Mouse (Mus musculus) MEL (cell line): ENCODE results near the gene Xpo6. TPM values are rescaled to one million over a fixed set of nuclear protein-coding genes. Genes with fewer than 3 reads are reported as not detected.
A peak's percentile ranks its signal among the peaks of the same experiment; 100 is the strongest.

Experiments used
- DNase-seq: peaks from one replicate; pipeline ENCODE4 v3.0.0; 2011; ENCODE audit warnings: low read depth, low spot score
- H3K27ac ChIP-seq: 2 replicates; pipeline ENCODE4 v1.5.1; 2012; ENCODE audit warnings: low read depth, mild to moderate bottlenecking, control low read depth, low read length, moderate library complexity; ENCODE audit not compliant: control insufficient read depth
- H3K27me3 ChIP-seq, 2 experiments: fragments of 150-350 bp in 1 of 2; sonication (generic) in 1 of 2; 2 replicates each; pipeline ENCODE4 v1.6.1; 2012; ENCODE audit warnings: low read length in 2 of 2, mild to moderate bottlenecking in 2 of 2, improper control_type of control experiment in 1 of 2, moderate library complexity in 1 of 2; ENCODE audit not compliant: insufficient read depth in 2 of 2, control insufficient read depth in 1 of 2
- H3K36me3 ChIP-seq, 2 experiments: 2 replicates each; pipeline ENCODE4 v1.6.1; 2012 to 2014; ENCODE audit warnings: low read length in 2 of 2, improper control_type of control experiment in 1 of 2, inconsistent platforms in 1 of 2, mild to moderate bottlenecking in 1 of 2; ENCODE audit not compliant: insufficient read depth in 2 of 2, control insufficient read depth in 1 of 2
- H3K4me1 ChIP-seq, 2 experiments: fragments of 150-350 bp in 1 of 2; sonication (generic) in 1 of 2; 2 replicates each; pipeline ENCODE4 v1.6.1; 2012; ENCODE audit warnings: low read length in 2 of 2, improper control_type of control experiment in 1 of 2, mild to moderate bottlenecking in 1 of 2; ENCODE audit not compliant: insufficient read depth in 2 of 2, control insufficient read depth in 1 of 2
- H3K4me3 ChIP-seq, 2 experiments: fragments of 150-350 bp in 1 of 2; sonication (generic) in 1 of 2; 2 replicates each; pipeline ENCODE4 v1.5.1; 2012; ENCODE audit warnings: low read depth in 2 of 2, low read length in 2 of 2, mild to moderate bottlenecking in 2 of 2, moderate library complexity in 2 of 2, control low read depth in 1 of 2, improper control_type of control experiment in 1 of 2; ENCODE audit not compliant: control insufficient read depth in 1 of 2, insufficient read depth in 1 of 2
- H3K79me2 ChIP-seq: 2 replicates; pipeline ENCODE4 v1.6.1; 2012; ENCODE audit warnings: mild to moderate bottlenecking, low read length, moderate library complexity; ENCODE audit not compliant: control insufficient read depth, poor library complexity, insufficient read depth
- H3K9ac ChIP-seq: 2 replicates; pipeline ENCODE4 v1.6.1; 2012; ENCODE audit warnings: low read depth, mild to moderate bottlenecking, control low read depth, low read length, moderate library complexity; ENCODE audit not compliant: control insufficient read depth, poor library complexity, severe bottlenecking
- H3K9me3 ChIP-seq: fragments of 150-350 bp; sonication (generic); replicated peaks from 2 replicates; pipeline ENCODE4 v1.6.1; 2012; ENCODE audit warnings: mild to moderate bottlenecking, low read length, improper control_type of control experiment, moderate library complexity; ENCODE audit not compliant: insufficient read depth
- BHLHE40 ChIP-seq: IDR thresholded peaks from 2 replicates; pipeline ENCODE4 v1.6.1; 2012; ENCODE audit warnings: low read depth, mild to moderate bottlenecking, inconsistent platforms, low read length, improper control_type of control experiment, borderline replicate concordance
- ETS1 ChIP-seq: IDR thresholded peaks from 2 replicates; pipeline ENCODE4 v1.6.1; 2012; ENCODE audit warnings: low read depth, mild to moderate bottlenecking, inconsistent platforms, low read length, improper control_type of control experiment, moderate library complexity
- JUND ChIP-seq: IDR thresholded peaks from 2 replicates; pipeline ENCODE4 v1.6.1; 2011; ENCODE audit warnings: low read depth, mild to moderate bottlenecking, improper control_type of control experiment, low read length
- MAX ChIP-seq: IDR thresholded peaks from 2 replicates; pipeline ENCODE4 v1.6.1; 2011; ENCODE audit warnings: low read length, improper control_type of control experiment
- MAZ ChIP-seq: IDR thresholded peaks from 2 replicates; pipeline ENCODE4 v1.6.1; 2012; ENCODE audit warnings: low read depth, mild to moderate bottlenecking, inconsistent platforms, low read length, improper control_type of control experiment
- NRF1 ChIP-seq: IDR thresholded peaks from 2 replicates; pipeline ENCODE4 v1.6.1; 2014; ENCODE audit warnings: low read depth, mild to moderate bottlenecking, inconsistent platforms, low read length, improper control_type of control experiment, moderate library complexity; ENCODE audit not compliant: poor library complexity, insufficient read depth, severe bottlenecking
- POLR2A ChIP-seq, 2 experiments: IDR thresholded peaks; 2 replicates each; pipeline ENCODE4 v1.6.1; 2011 to 2012; ENCODE audit warnings: low read length in 2 of 2, mild to moderate bottlenecking in 2 of 2, control low read depth in 1 of 2, improper control_type of control experiment in 1 of 2, low read depth in 1 of 2, moderate library complexity in 1 of 2; ENCODE audit not compliant: control insufficient read depth in 1 of 2, insufficient read depth in 1 of 2, poor library complexity in 1 of 2
- RAD21 ChIP-seq: IDR thresholded peaks from 2 replicates; pipeline ENCODE4 v1.6.1; 2011; ENCODE audit warnings: mild to moderate bottlenecking, low read depth, low read length, improper control_type of control experiment
- RCOR1 ChIP-seq: IDR thresholded peaks from 2 replicates; pipeline ENCODE4 v1.6.1; 2012; ENCODE audit warnings: low read depth, mild to moderate bottlenecking, inconsistent platforms, low read length, improper control_type of control experiment
- TAL1 ChIP-seq: IDR thresholded peaks from 2 replicates; pipeline ENCODE4 v1.6.1; 2012; ENCODE audit warnings: mild to moderate bottlenecking, inconsistent platforms, low read length, moderate library complexity, mixed read lengths
- USF2 ChIP-seq, 2 experiments: IDR thresholded peaks; 2 replicates each; pipeline ENCODE4 v1.6.1; 2011 to 2012; ENCODE audit warnings: improper control_type of control experiment in 2 of 2, low read length in 2 of 2, borderline replicate concordance in 1 of 2, inconsistent platforms in 1 of 2, low read depth in 1 of 2, mild to moderate bottlenecking in 1 of 2; ENCODE audit not compliant: insufficient read depth in 1 of 2
- ZKSCAN1 ChIP-seq: IDR thresholded peaks from 2 replicates; pipeline ENCODE4 v1.6.1; 2012; ENCODE audit warnings: low read depth, mild to moderate bottlenecking, inconsistent platforms, low read length, improper control_type of control experiment, moderate library complexity
- ZNF384 ChIP-seq: IDR thresholded peaks from 2 replicates; pipeline ENCODE4 v1.6.1; 2012; ENCODE audit warnings: low read depth, mild to moderate bottlenecking, inconsistent platforms, low read length, improper control_type of control experiment
- polyA plus RNA-seq, 2 experiments: library from polyadenylated mRNA; stranded (reverse) in 1 of 2; unstranded in 1 of 2; fragments of >175 nt in 1 of 2; fragments of >200 nt in 1 of 2; gene quantifications; 2 replicates each; pipeline versions ENCODE4 v1.2.1 to v1.2.4; 2012; ENCODE audit warnings: low replicate concordance in 2 of 2, low read depth in 1 of 2; ENCODE audit not compliant: insufficient read length in 2 of 2, insufficient read depth in 1 of 2, missing spikeins in 1 of 2
- total RNA-seq: library from RNA; depleted of rRNA; stranded (reverse); fragments of 300-350 nt; gene quantifications from 2 replicates; pipeline ENCODE4 v1.2.3, GENCODE M21; 2012

The Xpo6 gene
- total and polyA plus RNA-seq, 3 experiments = 89.3 to 365 (median 197) TPM

DNA sequence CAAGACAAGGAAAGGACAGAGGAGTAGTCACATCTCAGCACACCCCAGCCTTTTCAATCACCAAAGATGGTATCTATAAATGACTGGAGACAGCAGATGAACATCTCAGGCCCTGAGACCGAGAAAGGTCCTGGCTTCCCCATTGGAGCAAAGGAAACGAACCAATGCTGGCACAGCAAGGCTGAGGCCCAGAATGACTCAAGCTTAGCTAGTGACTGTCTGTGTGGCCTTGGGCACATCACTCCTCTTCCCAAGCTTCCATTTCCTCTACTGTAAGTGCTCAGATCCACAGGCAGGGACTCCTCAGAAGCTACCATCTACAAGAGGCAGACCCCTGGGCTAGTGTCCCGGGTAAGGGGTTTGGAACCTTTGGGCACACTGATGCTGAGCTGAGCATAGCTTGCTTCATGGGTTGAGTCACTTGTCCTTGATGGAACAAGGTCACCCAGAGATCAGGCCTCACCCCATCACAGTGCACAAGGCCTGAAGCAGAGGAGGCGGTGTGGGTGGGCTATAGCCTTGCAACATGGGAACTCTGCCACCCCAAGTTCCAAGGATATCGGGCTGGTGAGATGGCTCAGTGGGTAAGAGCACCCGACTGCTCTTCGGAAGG lies 101.0 kb downstream of the Xpo6 start:
- no peak for TF ChIP-seq RAD21
- TF ChIP-seq MAX = no peak
- TF ChIP-seq USF2 (IDR thresholded peaks at IDR 0.05; ENCODE audit: borderline replicate concordance in 1 of 2, insufficient read depth in 1 of 2, low read depth in 1 of 2, low read length in 2 of 2) = no peak
- TF ChIP-seq ZKSCAN1 = no peak
- TF ChIP-seq TAL1 = no peak
- no peak for TF ChIP-seq NRF1
- TF ChIP-seq BHLHE40 = no peak
- TF ChIP-seq ZNF384 = no peak
- TF ChIP-seq RCOR1 = no peak
- TF ChIP-seq, all 39 proteins: peak for 0
- H3K79me2 ChIP-seq = no peaks in the 10 kb centered on the region
- H3K4me1 ChIP-seq = no peaks in the 10 kb centered on the region
- peaks cover 0 to 5% of the 10 kb centered on the region in 2 experiments; a peak in 1 of 4 replicates for H3K36me3 ChIP-seq
- no peak overlapping the region for H3K27ac ChIP-seq
- H3K4me3 ChIP-seq = no peak overlapping the region
- H3K9me3 ChIP-seq = no peaks in the 10 kb centered on the region
- H3K9ac ChIP-seq = no peak overlapping the region
- no peak for DNase-seq
- no peaks in the 10 kb centered on the region for H3K27me3 ChIP-seq

GRCm38 (mm10) chr7:126097219-126097915 lies 102.9 kb downstream of the Xpo6 start:
- Histone ChIP-seq H3K36me3 (no peaks in the 10 kb centered on the region; a peak in 1 of 4 replicates), H3K9me3 (no peaks in the 10 kb centered on the region), H3K27ac (no peak overlapping the region), H3K27me3 (no peaks in the 10 kb centered on the region), H3K4me1 (no peaks in the 10 kb centered on the region), H3K4me3 (no peak overlapping the region), H3K9ac (no peak overlapping the region), H3K79me2 (no peaks in the 10 kb centered on the region)
- peak in 1 of 2 experiments; percentile 7; a peak in 1 of 4 replicates for TF ChIP-seq POLR2A (IDR thresholded peaks at IDR 0.05; ENCODE audit: control insufficient read depth in 1 of 2, insufficient read depth in 1 of 2, low read depth in 1 of 2, low read length in 2 of 2, poor library complexity in 1 of 2)
- TF ChIP-seq MAZ = no peak
- no peak for DNase-seq

- TF ChIP-seq USF2 (IDR thresholded peaks at IDR 0.05; ENCODE audit: borderline replicate concordance in 1 of 2, insufficient read depth in 1 of 2, low read depth in 1 of 2, low read length in 2 of 2) = no peak
- TF ChIP-seq ETS1 = no peak
- no peak for TF ChIP-seq NRF1
- no peak for TF ChIP-seq JUND
- Histone ChIP-seq H3K9me3 (no peaks in the 10 kb centered on the region), H3K9ac (no peak overlapping the region), H3K4me1 (no peaks in the 10 kb centered on the region), H3K36me3 (no peaks in the 10 kb centered on the region; a peak in 1 of 4 replicates), H3K27ac (no peak overlapping the region), H3K27me3 (no peaks in the 10 kb centered on the region), H3K4me3 (no peak overlapping the region), H3K79me2 (no peaks in the 10 kb centered on the region)
- no peak for DNase-seq
Measured at GRCm38 (mm10) chr7:126096596-126096995, 103.7 kb downstream of the Xpo6 start.
